Mouse (Mus musculus): ENCODE measurements around the gene Syngr4. TPM values are rescaled to one million over a fixed set of nuclear protein-coding genes. Genes with fewer than 3 reads are reported as not detected.
"Not testable (repeated sequence)": the region's sequence is repeated elsewhere in the genome, so short reads cannot be mapped to it uniquely, and the experiment has no call there.

Syngr4 gene
- polyA plus RNA-seq (2012; ENCODE audit: insufficient read depth, low replicate concordance), result 2.7 and 6.4 TPM in 2 replicates

DNA sequence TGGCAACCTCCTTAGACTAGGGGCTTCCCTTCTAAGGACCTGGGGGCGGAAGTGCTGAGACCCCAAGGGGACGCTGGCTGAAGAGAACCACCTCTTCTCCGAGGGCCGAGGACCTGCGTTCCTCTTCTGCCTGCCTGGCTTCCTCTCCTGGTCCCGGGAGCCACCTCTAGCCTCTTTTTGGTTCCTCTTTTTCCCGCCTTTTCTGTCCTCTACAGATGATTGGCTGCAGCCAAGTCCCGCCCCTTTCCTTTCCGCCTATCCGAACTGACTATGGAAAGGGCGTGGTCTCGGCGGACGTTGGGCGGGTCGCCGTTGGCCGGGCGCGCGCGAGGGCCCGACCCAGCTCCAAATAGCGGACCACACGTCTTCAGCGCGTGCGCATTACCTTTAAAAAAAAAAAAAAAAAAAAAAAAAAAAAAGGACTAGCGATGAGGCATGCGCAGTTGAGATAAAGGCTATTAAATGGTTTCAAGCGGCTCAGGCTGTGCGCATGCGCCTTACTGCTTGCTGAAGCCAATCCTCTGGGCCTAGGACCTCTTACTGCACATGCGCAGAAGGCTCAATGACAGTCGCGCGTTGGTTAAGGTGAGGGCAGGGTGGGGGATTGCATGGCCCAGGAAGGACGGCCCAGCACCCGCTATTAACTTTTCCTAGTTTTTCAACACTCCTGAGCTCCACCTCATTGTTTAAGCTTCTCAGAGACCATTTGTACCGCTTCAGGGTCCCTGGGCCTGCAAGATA lies at the start of gene Syngr4, which contains the start of gene Tmem143:
Gene Syngr4, minus strand, starts transcription at position 198 of the 741 bp plus-strand sequence.
Gene Tmem143, plus strand, starts transcription at position 425 of the 741 bp plus-strand sequence.
- Histone ChIP-seq H3K27me3 (replicated peaks) (peaks cover 8% of the 10 kb centered on the region), H3K4me1 (peaks cover 45% of the 10 kb centered on the region), H3K36me3 (replicated peaks; ENCODE audit: low read length) (peaks cover 14% of the 10 kb centered on the region), H3K9me3 (0 out of 2 replicates have a peak, but pooled peaks cover 3% of the 10 kb centered on the region), H3K4me3 (replicated peaks) (peak within 1 kb of the TSS; percentile 94)
- peak; percentile 75; the same call in 1 of the 2 replicates for TF ChIP-seq FLI1 (IDR thresholded peaks at IDR 0.05; ENCODE audit: low read length)
- no peak for TF ChIP-seq GATA1 (IDR thresholded peaks at IDR 0.05; ENCODE audit: borderline replicate concordance, low read length)

DNA sequence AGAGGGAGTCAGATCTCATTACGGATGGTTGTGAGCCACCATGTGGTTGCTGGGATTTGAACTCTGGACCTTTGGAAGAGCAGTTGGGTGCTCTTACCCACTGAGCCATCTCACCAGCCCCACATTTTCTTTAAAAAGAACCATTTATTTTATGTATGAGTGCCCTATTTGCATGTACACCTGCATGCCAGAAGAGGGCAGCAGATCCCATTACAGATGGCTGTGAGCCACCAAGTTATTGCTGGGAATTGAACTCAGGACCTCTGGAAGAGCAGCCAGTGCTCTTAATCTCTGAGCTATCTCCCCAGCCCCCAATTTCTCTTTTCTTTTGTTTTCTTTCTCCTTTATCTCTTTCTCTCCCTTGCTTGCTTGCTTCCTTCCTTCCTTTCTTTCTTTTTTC lies 46.8 kb upstream of the Syngr4 start:
- H3K9me3 ChIP-seq, H3K4me1 ChIP-seq: not testable (repeated sequence)
- peaks cover 55% of the 10 kb centered on the region for H3K27me3 ChIP-seq (replicated peaks)

DNA sequence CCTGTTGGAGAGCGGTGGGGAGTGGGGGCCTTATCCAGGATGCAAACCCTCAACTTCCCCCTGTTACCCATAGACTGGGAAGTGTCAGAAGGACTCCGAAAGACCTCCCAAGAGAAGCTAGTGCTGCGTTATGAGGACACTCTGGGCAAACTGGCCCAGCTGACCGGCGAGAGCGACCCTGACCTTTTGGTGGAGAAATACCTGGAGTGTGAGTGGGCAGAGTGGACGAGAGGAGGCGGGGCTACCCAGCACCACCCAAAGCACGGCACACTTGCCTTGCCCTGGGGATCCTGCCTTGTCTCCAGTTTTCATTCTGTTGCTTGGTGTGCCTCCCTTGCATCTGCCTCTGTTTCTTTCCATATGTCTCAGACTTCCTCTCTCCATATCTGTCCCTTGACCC lies 45.5 kb upstream of the Syngr4 start:
- no peak for TF ChIP-seq FLI1 (IDR thresholded peaks at IDR 0.05; ENCODE audit: low read length)
- no peak for TF ChIP-seq GATA1 (IDR thresholded peaks at IDR 0.05; ENCODE audit: borderline replicate concordance, low read length)
- H3K27me3 ChIP-seq (replicated peaks), result peaks cover 48% of the 10 kb centered on the region
- H3K36me3 ChIP-seq (replicated peaks; ENCODE audit: low read length), result no peaks in the 10 kb centered on the region
- H3K4me3 ChIP-seq (replicated peaks), result no peak overlapping the region
- peaks cover 9% of the 10 kb centered on the region for H3K4me1 ChIP-seq
- peaks cover 4% of the 10 kb centered on the region for H3K9me3 ChIP-seq

More for the DNA sequence above, 46.8 kb upstream of the Syngr4 start:
- not testable (repeated sequence) for H3K4me3 ChIP-seq (replicated peaks); H3K36me3 ChIP-seq (replicated peaks; ENCODE audit: low read length)

DNA sequence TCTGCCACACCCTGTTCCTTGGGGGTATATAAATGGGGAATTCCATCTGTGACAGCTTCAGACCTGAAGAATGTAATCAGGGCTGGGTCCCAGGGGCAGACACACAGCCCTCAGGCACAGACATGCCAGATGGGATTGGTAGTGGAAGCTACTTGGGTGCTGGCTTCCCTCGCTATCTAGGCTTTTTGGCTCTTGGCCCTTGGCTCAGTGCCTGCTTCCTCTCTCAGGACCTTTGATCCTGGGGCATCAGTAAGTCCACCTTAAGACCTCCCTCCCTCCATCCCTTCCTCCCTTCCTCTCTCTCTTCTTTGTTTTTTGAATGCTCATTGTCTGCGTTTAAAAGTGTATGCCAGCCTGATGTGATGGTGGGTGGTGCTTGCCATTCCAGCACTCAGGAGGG lies 43.3 kb upstream of the Syngr4 start:
- H3K4me3 ChIP-seq (replicated peaks), result no peak overlapping the region
- H3K4me1 ChIP-seq, result peaks cover 9% of the 10 kb centered on the region; the same call in 1 of the 2 replicates
- peaks cover 48% of the 10 kb centered on the region for H3K27me3 ChIP-seq (replicated peaks)
- no peaks in the 10 kb centered on the region for H3K36me3 ChIP-seq (replicated peaks; ENCODE audit: low read length)
- TF ChIP-seq FLI1 (IDR thresholded peaks at IDR 0.05; ENCODE audit: low read length), result no peak
- TF ChIP-seq GATA1 (IDR thresholded peaks at IDR 0.05; ENCODE audit: borderline replicate concordance, low read length), result no peak
- no peaks in the 10 kb centered on the region for H3K9me3 ChIP-seq

DNA sequence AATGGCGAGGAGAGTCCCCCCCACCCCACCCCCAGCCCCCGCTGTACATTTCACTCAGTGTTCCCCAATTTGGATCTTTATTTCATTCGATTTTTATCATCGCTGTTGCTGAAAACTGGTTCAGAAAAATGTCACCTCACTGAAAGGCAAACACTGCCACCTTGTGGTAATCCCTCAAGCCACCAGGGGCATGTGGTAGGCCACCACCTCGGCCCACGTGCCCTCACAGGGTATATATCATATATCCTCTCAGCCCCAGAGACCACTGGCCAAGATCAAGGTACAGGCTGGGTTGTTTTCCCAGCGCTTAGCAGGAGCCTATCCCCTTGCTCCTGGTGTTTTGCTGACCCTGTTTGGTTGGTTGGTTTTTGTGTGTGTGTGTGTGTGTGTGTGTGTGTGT lies 38.6 kb upstream of the Syngr4 start:
- no peak overlapping the region for H3K4me3 ChIP-seq (replicated peaks)
- peaks cover 23% of the 10 kb centered on the region for H3K27me3 ChIP-seq (replicated peaks)
- no peaks in the 10 kb centered on the region for H3K4me1 ChIP-seq
- H3K36me3 ChIP-seq (replicated peaks; ENCODE audit: low read length), result peaks cover 2% of the 10 kb centered on the region
- peaks cover 19% of the 10 kb centered on the region for H3K9me3 ChIP-seq
- no peak for TF ChIP-seq GATA1 (IDR thresholded peaks at IDR 0.05; ENCODE audit: borderline replicate concordance, low read length)
- TF ChIP-seq FLI1 (IDR thresholded peaks at IDR 0.05; ENCODE audit: low read length), result no peak

DNA sequence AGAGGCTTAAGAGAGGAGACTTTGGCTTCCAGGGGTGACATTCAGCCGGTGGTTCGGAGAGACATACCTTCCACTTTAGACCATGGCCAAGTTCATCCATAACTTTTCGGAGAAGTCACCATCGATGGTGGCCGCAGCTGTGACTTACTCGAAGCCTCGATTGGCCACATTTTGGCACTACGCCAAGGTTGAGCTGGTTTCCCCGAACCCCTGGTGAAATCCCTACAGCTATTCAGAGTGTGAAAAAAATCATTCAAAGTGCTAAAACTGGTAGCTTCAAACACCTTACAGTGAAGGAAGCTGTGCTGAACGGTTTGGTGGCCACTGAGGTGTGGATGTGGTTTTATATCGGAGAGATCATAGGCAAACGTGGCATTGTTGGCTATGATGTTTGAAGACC lies 37.3 kb upstream of the Syngr4 start:
- not testable (repeated sequence) for H3K4me1 ChIP-seq; H3K4me3 ChIP-seq (replicated peaks); H3K36me3 ChIP-seq (replicated peaks; ENCODE audit: low read length)
- H3K27me3 ChIP-seq (replicated peaks), result peaks cover 12% of the 10 kb centered on the region
- H3K9me3 ChIP-seq, result peaks cover 19% of the 10 kb centered on the region

DNA sequence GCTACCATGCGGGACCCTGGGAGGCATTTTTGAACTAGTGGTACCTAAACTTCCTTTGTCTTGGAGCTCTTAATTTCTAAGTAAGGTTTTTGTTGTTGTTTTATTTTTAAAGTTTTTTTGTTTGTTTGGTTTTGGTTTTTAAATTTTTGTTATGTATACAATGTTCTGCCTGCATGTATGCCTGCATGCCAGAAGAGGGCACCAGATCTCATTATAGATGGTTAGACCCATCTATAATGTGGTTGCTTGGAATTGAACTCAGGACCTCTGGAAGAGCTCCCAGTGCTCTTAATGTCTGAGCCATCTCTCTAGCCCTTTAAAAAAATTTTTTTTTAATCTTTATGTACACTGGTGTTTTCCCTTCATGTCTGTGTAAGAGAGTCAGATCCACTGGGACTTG lies 33.2 kb upstream of the Syngr4 start:
- Histone ChIP-seq H3K4me1 (peaks cover 1% of the 10 kb centered on the region; the same call in 1 of the 2 replicates), H3K27me3 (replicated peaks) (no peaks in the 10 kb centered on the region), H3K36me3 (replicated peaks; ENCODE audit: low read length) (peaks cover 12% of the 10 kb centered on the region), H3K4me3 (replicated peaks) (no peak overlapping the region), H3K9me3 (peaks cover 44% of the 10 kb centered on the region)
- TF ChIP-seq FLI1 (IDR thresholded peaks at IDR 0.05; ENCODE audit: low read length), result no peak
- TF ChIP-seq GATA1 (IDR thresholded peaks at IDR 0.05; ENCODE audit: borderline replicate concordance, low read length), result no peak

DNA sequence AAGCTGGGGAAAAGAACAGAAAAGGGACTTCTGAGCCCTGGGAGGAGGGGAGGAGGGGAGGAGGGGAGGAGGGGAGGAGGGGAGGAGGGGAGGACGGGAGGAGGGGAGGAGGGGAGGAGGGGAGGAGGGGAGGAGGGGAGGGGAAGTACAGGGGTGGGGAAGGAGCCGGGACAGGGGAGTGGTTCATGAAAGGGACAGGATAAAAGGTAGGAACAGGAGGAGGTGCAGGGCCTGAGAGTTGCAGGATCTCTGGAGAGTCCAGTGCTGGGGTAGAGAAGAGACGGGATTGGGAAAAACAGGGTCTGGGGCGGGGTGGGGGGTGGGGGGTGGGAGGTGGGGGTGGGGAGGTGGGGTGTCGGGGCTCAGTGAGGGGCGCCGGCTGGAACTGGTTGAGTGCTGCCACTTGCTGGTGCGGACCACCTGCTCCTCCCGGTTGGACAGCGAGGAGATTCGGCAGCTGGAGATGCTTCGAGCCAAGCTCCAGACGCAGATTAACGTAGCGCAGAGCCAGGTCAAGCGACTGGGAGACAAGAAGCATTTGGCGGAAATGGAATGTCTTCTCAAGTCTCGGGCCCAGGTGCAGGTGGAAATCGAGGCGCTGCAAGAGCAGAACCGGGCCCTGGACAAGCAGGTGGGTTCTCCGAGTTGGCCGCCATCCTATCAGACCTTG lies 32.2 kb upstream of the Syngr4 start:
- H3K4me3 ChIP-seq (replicated peaks), result no peak overlapping the region
- H3K36me3 ChIP-seq (replicated peaks; ENCODE audit: low read length), result peaks cover 12% of the 10 kb centered on the region
- peaks cover 11% of the 10 kb centered on the region for H3K4me1 ChIP-seq
- TF ChIP-seq GATA1 (IDR thresholded peaks at IDR 0.05; ENCODE audit: borderline replicate concordance, low read length) (no peak), FLI1 (IDR thresholded peaks at IDR 0.05; ENCODE audit: low read length) (no peak)
- no peaks in the 10 kb centered on the region for H3K27me3 ChIP-seq (replicated peaks)
- H3K9me3 ChIP-seq, result peaks cover 44% of the 10 kb centered on the region

DNA sequence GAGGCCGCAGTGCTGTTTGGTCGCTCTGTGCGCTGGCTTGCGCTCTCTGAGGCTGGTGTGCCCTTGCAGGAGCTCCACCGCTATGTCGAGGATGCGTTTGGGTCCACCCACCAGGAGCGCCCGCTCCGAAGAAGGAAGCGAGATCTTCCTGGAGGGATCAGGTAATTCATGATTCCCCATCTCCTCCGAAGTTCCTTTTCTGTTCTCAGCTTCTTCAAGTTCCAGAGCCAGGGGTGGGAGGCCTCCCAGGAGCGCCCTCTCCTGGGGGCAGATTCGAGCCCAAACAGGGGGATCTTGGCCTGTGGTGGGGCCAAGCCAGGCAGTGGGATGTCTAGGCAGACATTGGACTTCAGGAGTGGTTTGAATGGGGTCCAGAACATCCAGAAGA lies 27.9 kb upstream of the Syngr4 start:
- H3K4me3 ChIP-seq (replicated peaks), result peak overlapping the region; percentile 93
- no peaks in the 10 kb centered on the region for H3K27me3 ChIP-seq (replicated peaks)
- TF ChIP-seq GATA1 (IDR thresholded peaks at IDR 0.05; ENCODE audit: borderline replicate concordance, low read length), result no peak
- no peak for TF ChIP-seq FLI1 (IDR thresholded peaks at IDR 0.05; ENCODE audit: low read length)
- H3K9me3 ChIP-seq, result peaks cover 26% of the 10 kb centered on the region
- peaks cover 17% of the 10 kb centered on the region for H3K36me3 ChIP-seq (replicated peaks; ENCODE audit: low read length)
- peaks cover 54% of the 10 kb centered on the region for H3K4me1 ChIP-seq

DNA sequence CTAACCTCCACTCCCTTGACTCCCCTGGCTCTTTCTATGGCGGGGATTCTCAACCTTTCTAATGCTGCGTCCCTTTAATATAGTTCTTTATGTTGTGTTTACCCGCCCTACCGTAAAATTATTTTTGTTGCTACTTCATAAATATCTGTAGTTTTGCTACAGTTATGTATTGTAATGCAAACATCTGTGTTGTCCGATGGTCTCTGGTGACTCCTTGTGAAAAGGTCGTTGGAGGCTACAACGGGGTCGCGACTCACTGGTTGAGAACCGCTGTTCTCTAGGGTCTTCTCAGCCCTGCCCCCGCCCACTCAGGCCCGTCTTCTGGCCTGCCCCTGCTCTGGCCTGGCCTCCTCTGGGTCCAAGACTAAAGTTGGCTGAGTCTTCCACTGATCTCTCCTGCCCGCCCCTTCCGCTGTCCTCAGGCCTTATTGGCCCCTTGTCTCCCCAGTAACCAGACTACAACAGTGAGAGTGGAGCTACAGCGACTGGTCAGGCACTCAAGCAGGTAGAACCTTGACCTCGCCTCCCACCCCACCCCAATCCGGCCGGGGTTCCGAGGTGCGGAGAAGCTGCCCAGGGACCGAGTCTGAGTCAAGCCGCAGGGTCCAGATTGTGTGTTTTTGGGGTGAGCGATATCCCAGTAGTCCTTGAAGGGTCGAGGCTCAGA lies 27.4 kb upstream of the Syngr4 start, which contains the start of gene Ccdc114:
Gene Ccdc114, plus strand, starts transcription at position 311 of the 667 bp plus-strand sequence.
- peak within 1 kb of the TSS; percentile 93 for H3K4me3 ChIP-seq (replicated peaks)
- peaks cover 22% of the 10 kb centered on the region for H3K36me3 ChIP-seq (replicated peaks; ENCODE audit: low read length)
- peaks cover 59% of the 10 kb centered on the region for H3K4me1 ChIP-seq
- TF ChIP-seq GATA1 (IDR thresholded peaks at IDR 0.05; ENCODE audit: borderline replicate concordance, low read length), result no peak
- no peaks in the 10 kb centered on the region for H3K27me3 ChIP-seq (replicated peaks)
- peaks cover 26% of the 10 kb centered on the region for H3K9me3 ChIP-seq
